Mouse (Mus musculus) thymus, adult 2 months (tissue): ENCODE data around the gene Celf2.

Experiments
- CTCF ChIP-seq: fragments of 200-500 bp; IDR thresholded peaks from 2 replicates; pipeline ENCODE4 v1.5.1; 2012; ENCODE audit warnings: mild to moderate bottlenecking, control low read depth, low read length, moderate library complexity, borderline replicate concordance; ENCODE audit not compliant: control insufficient read depth, poor library complexity, insufficient read depth; ENCODE audit errors: extremely low read depth
- POLR2A ChIP-seq: fragments of 200-500 bp; IDR thresholded peaks from 2 replicates; pipeline ENCODE4 v1.6.1; 2012; ENCODE audit warnings: mild to moderate bottlenecking, low read length, control low read depth, moderate library complexity; ENCODE audit not compliant: control insufficient read depth, poor library complexity, insufficient read depth; ENCODE audit errors: extremely low read depth

- TF ChIP-seq CTCF (no peak), POLR2A (no peak)
These were observed 876.2 kb downstream of the Celf2 start for GRCm38 (mm10) chr2:6633115-6633514.
